Mouse (Mus musculus): ENCODE data around the gene Glra2. TPM values are rescaled to one million over a fixed set of nuclear protein-coding genes. Genes with fewer than 3 reads are reported as not detected.
"Not testable (repeated sequence)": the region's sequence is repeated elsewhere in the genome, so short reads cannot be mapped to it uniquely, and the experiment has no call there.

Glra2 gene
- 3.7 TPM in 2 replicates for polyA plus RNA-seq (2016; fragmentation: Nextera tagmentation; extraction: Ambion mirVana)

DNA sequence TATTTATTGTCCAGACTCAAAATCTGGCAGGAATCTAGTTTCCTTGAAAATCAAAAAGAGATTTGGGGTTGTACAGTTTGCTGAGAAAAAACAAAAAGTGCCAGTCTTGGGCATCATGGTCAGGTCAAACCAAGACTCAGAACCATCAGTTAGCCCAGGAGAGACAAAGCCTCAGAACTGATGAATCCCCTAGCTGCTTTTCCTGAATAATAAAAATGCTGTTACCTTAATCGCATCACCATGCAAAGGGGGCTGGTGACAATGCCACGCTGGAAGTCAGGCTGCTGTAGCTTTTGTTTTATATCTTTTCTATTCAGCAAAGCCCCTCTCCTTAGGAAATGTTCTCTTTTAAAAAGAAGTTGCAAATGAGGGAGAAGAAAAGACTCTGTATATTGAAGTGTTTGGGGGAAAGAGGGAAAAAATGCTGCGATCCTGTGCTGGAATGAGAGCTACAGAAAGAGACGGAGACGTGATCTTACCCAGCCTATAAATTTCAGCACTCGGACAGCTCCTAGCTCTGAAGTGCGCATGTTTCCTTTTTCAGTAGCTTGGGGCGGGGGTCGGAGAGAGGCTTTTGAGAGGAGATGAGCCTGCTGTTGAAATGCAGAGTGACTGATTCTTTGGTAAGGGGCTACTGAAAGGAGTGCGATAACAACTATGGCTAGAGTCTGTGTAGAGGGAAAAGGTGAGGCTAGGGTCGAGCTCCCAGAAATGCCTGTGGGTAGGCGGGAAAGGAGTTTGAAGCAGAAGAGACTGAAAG lies at the start of gene Glra2:
Gene Glra2, minus strand, starts transcription at position 455 of the 760 bp plus-strand sequence.
- Histone ChIP-seq H3K9me3 (no peaks in the 10 kb centered on the region), H3K4me3 (peak within 1 kb of the TSS; percentile 20), H3K27me3 (0 out of 2 replicates have a peak, but pooled peaks cover 3% of the 10 kb centered on the region), H3K36me3 (no peaks in the 10 kb centered on the region), H3K9ac (replicated peaks) (no peak within 1 kb of the TSS), H3K4me1 (no peaks in the 10 kb centered on the region), H3K27ac (replicated peaks) (no peak within 1 kb of the TSS), H3K4me2 (replicated peaks) (peak within 1 kb of the TSS; percentile 46)
- 26% methylated on average over 12 of the region's 12 CpGs for WGBS
- peak; percentile 78; the same call in 1 of the 2 replicates for ATAC-seq (ENCODE audit: low FRiP score, low read depth)

DNA sequence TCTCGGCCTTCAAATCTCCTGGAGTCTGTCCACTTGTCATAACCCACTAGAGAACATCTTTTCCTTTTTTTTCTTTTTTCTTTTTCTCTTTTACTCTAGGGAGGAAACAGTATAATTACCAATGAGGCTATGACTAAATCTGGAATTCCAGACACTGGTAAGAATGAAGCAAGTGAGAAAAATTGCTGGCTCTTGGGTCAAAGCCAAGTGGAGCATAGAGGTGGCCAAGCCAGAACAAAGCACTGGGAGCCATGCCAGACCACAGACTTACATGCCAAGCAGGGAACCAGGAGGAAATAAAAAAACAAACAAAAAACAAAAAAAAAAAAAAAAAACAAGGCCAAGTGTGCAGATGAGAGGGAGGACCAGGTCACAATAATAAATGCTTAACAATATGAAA lies 35.6 kb upstream of the Glra2 start:
- Histone ChIP-seq H3K27me3 (no peaks in the 10 kb centered on the region), H3K9ac (replicated peaks) (no peak overlapping the region), H3K27ac (replicated peaks) (no peak overlapping the region), H3K4me2 (replicated peaks) (no peak overlapping the region), H3K36me3 (no peaks in the 10 kb centered on the region), H3K9me3 (no peaks in the 10 kb centered on the region), H3K4me1 (no peaks in the 10 kb centered on the region), H3K4me3 (no peak overlapping the region)
- ATAC-seq (ENCODE audit: low FRiP score, low read depth) = no peak
- WGBS = 62% methylated on average over 1 of the region's 1 CpGs

DNA sequence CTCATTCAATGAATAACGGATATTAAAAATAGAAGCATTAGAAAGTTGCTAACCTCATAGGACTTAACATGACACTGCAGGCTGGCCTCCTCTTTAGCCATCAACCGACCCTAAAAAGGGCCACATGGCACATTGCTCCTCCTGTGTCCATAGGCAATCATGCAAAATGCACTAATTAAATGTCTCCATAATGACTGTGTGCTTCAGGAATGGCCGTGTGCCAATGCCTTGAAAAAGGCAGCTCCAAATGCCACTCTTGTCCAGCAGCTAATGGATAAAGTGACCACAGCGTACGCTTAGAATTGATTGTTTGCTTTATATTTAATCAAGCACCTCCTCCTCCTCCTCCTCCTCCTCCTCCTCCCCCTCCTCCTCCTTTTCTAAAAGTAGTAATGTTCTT lies 17.4 kb upstream of the Glra2 start:
- Histone ChIP-seq H3K4me3 (no peak overlapping the region), H3K9ac (replicated peaks) (no peak overlapping the region), H3K4me2 (replicated peaks) (no peak overlapping the region), H3K9me3 (no peaks in the 10 kb centered on the region), H3K36me3 (no peaks in the 10 kb centered on the region), H3K4me1 (no peaks in the 10 kb centered on the region), H3K27me3 (no peaks in the 10 kb centered on the region), H3K27ac (replicated peaks) (no peak overlapping the region)
- WGBS = 87% methylated on average over 5 of the region's 5 CpGs
- ATAC-seq (ENCODE audit: low FRiP score, low read depth) = no peak

DNA sequence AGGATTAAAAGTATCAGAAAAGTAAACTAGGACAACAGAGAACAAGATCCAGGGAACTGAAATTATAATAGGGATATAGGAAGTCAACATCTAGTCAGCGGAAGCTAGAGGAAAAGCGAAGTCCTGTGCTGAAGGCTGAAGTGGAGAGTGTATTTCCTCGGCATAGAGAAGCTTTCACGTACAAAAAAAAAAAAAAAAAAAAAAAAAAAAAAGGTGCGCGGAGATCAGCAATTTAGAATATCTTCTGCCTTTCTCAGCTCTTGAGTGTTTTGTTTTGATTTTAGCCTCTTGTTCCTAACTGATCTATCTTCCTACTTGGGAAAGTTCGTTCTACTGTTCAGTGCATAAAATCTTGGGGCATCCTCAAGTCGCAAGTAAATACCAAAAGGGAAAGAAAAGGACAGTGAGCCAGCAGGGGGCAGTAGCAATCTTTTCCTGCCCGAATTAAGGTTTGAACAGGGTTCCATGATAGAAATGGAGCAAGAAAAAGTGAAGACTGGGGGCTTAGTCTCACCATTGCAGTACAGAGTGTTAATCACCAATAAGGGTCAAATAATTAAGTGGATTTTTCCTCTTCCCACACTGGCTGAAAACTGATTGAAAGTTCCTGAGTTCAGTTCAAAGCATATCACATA lies 623 bp upstream of the Glra2 start:
- H3K27ac ChIP-seq (replicated peaks) = no peak overlapping the region
- no peaks in the 10 kb centered on the region for H3K36me3 ChIP-seq
- ATAC-seq (ENCODE audit: low FRiP score, low read depth) = no peak
- no peaks in the 10 kb centered on the region for H3K9me3 ChIP-seq
- peak overlapping the region; percentile 46 for H3K4me2 ChIP-seq (replicated peaks)
- 0 out of 2 replicates have a peak, but pooled peaks cover 3% of the 10 kb centered on the region for H3K27me3 ChIP-seq
- 20% methylated on average over 9 of the region's 9 CpGs for WGBS
- H3K4me3 ChIP-seq = peak overlapping the region; percentile 20
- no peaks in the 10 kb centered on the region for H3K4me1 ChIP-seq
- H3K9ac ChIP-seq (replicated peaks) = no peak overlapping the region

- no peak overlapping the region for H3K27ac ChIP-seq (replicated peaks)
- WGBS = 56% methylated on average over 1 of the region's 1 CpGs
- H3K4me3 ChIP-seq = no peak overlapping the region
- no peak for ATAC-seq (ENCODE audit: low FRiP score, low read depth)
- H3K9me3 ChIP-seq = no peaks in the 10 kb centered on the region
- H3K9ac ChIP-seq (replicated peaks) = no peak overlapping the region
- no peaks in the 10 kb centered on the region for H3K4me1 ChIP-seq
- H3K4me2 ChIP-seq (replicated peaks) = no peak overlapping the region
- H3K36me3 ChIP-seq = no peaks in the 10 kb centered on the region
- H3K27me3 ChIP-seq = no peaks in the 10 kb centered on the region
These were observed 133.6 kb downstream of the Glra2 start for GRCm38 (mm10) chrX:165193550-165193949.

- no peak overlapping the region for H3K27ac ChIP-seq (replicated peaks)
- no peak overlapping the region for H3K4me2 ChIP-seq (replicated peaks)
- no peaks in the 10 kb centered on the region for H3K4me1 ChIP-seq
- no peaks in the 10 kb centered on the region for H3K36me3 ChIP-seq
- no peak for ATAC-seq (ENCODE audit: low FRiP score, low read depth)
- no peak overlapping the region for H3K4me3 ChIP-seq
- no peaks in the 10 kb centered on the region for H3K9me3 ChIP-seq
- WGBS = 59% methylated on average over 1 of the region's 1 CpGs
- H3K9ac ChIP-seq (replicated peaks) = no peak overlapping the region
- peaks cover 4% of the 10 kb centered on the region; the same call in 1 of the 2 replicates for H3K27me3 ChIP-seq
These were observed 136.0 kb downstream of the Glra2 start for GRCm38 (mm10) chrX:165191170-165191569.

DNA sequence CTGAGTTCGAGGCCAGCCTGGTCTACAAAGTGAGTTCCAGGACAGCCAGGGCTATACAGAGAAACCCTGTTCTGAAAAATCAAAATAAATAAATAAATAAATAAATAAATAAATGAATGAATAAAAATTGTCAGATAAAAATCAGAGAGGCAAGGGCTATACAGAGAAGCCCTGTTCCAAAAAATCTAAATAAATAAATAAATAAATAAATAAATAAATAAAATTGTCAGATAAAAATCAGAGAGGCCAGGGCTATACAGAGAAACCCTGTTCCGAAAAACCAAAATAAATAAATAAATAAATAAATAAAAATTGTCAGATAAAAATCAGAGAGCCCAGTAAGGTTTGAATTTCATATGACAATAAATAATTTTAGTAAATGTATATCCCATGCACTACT lies 144.2 kb downstream of the Glra2 start:
- not testable (repeated sequence) for ATAC-seq (ENCODE audit: low FRiP score, low read depth); H3K27me3 ChIP-seq; H3K4me1 ChIP-seq; H3K9ac ChIP-seq (replicated peaks); H3K36me3 ChIP-seq; H3K4me3 ChIP-seq; H3K9me3 ChIP-seq; H3K4me2 ChIP-seq (replicated peaks); H3K27ac ChIP-seq (replicated peaks)
- 83% methylated on average over 2 of the region's 2 CpGs for WGBS

DNA sequence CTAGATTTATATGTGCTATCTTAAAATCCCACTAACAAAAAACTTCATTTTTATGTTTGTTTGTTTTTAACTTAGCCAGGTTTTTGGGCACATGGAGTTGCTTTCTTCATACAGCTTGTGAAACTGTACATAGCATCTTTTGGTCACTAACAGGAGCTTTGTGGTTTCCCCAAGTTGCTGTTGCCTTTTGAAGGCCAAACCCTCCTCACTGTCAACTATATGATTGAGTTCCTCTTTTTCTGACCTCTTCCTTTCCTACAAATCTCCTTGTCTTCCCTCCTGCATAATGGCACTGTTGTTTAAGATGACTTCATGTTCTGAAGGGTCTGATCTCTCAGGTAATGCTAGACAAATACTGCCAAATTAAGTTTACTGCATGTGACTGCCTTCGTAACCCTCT lies 170.6 kb downstream of the Glra2 start:
- ATAC-seq (ENCODE audit: low FRiP score, low read depth) = no peak
- Histone ChIP-seq H3K27ac (replicated peaks) (no peak overlapping the region), H3K4me2 (replicated peaks) (no peak overlapping the region), H3K36me3 (no peaks in the 10 kb centered on the region), H3K4me3 (no peak overlapping the region), H3K4me1 (no peaks in the 10 kb centered on the region), H3K27me3 (peaks cover 3% of the 10 kb centered on the region; the same call in 1 of the 2 replicates), H3K9ac (replicated peaks) (no peak overlapping the region), H3K9me3 (no peaks in the 10 kb centered on the region)
- 85% methylated on average over 1 of the region's 1 CpGs for WGBS

GRCm38 (mm10) chrX:165104171-165104570 lies 223.0 kb downstream of the Glra2 start:
- no peaks in the 10 kb centered on the region for H3K27me3 ChIP-seq
- H3K27ac ChIP-seq (replicated peaks) = no peak overlapping the region
- no peaks in the 10 kb centered on the region for H3K36me3 ChIP-seq
- no peak overlapping the region for H3K4me3 ChIP-seq
- H3K4me1 ChIP-seq = no peaks in the 10 kb centered on the region
- no peak overlapping the region for H3K9ac ChIP-seq (replicated peaks)
- WGBS = 78% methylated on average over 1 of the region's 1 CpGs
- no peak overlapping the region for H3K4me2 ChIP-seq (replicated peaks)
- no peak for ATAC-seq (ENCODE audit: low FRiP score, low read depth)
- no peaks in the 10 kb centered on the region for H3K9me3 ChIP-seq
